Mouse (Mus musculus) cerebellum, postnatal 36 days (tissue): ENCODE results near the gene Acox1.

Experiments
- DNase-seq, 2 experiments: peaks; one replicate each; pipeline ENCODE4 v3.0.0; 2021 to 2022; ENCODE audit warnings: mixed read lengths in 2 of 2

Gene Acox1

DNA sequence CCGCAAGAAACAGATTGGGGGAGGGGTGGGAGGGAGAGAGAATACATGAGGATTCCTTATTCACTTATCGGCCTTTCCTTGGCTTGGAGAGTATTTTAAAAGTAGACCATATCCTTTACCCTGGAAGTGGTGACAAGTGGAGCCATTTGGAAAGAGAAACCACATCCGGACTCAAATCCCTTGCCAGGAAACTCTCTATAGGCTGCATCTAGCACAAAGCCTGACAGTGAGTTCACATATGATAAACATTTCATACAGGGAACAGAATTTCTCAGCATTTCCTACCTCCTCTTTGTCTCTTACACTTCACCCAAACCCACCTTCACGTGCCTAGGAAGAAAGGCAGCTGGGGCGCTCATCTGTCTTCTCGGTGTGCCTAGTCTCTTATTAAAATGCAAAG, 31.6 kb downstream of the Acox1 start:
- no peak for DNase-seq

DNA sequence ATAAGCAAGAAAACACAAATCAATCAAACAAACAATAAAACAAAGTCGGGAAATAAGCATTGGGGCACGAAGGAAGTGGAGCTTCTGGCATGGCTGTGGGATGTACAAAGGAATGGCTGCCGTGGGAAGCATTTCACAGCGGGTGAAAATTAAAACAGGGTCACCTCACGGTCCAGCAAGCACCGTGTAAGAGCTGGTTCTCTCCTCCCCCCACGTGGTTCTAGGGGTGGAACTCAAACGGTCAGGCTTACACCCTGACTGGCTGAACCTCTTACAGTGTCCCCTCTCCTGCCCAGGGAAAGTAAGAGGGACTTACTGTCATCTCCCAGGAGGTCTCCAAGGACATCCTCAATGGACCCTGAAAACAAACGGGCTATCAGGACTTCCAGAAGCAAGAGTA, 35.8 kb downstream of the Acox1 start:
- DNase-seq, result no peak

DNA sequence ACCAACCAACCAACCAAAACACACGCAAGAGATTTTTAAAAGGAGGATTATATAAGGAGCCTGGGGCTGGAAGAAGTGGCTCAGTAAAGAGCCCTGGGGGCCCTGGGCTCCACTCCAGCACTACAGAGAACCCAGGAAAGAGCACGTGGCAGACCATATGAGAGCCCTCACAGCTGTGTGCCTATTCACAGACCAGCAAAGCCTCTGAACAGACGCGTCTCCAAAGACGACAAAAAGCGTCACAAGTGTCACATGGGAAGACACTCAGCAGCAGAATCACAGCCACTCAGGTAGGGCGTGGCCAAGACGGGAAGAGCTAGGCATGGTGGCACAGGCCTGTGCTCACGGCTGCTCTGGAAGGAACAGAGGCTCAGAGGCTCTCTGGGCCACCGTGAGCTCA, 36.7 kb downstream of the Acox1 start:
- DNase-seq, result peak in 1 of 2 experiments; percentile 25

DNA sequence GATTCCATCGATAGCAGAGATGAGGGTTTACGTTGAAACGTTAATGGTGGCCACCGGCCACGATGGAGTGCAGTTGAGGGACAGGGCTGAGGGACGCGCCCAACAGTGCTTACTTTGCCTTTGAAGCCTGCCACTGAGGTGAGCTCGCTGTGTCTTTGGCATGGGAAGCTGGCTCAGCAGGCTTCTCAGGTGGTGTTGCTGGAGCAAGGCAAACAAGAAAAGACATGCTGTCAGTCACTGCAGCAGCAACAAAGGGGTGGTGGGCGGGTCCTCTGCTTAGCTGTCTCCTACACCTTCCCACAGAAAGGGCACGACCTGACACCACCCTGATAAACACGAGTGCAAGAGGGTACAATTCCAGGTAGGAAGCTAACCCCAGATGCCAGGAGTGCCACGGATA, 37.5 kb downstream of the Acox1 start:
- DNase-seq, result no peak

DNA sequence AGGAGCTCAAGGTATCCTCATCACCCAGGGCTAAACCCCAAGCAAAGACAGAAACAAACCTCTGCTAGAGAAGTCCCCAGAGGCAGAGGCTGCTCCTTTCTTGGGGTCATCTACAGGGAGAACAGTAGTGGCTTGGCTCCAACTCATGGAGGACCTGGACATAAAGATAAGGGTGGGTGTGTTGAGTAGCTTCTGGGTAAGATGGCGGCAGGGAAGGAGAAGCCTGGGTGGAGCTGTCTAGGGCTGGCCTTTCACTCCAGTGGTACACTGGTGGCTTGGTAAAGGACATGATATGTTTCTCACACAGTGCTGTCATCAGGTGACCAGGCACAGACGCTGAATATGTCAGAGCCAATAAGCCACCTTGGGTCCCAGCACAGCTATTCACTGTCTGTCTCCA, 47.9 kb downstream of the Acox1 start:
- DNase-seq, result no peak

DNA sequence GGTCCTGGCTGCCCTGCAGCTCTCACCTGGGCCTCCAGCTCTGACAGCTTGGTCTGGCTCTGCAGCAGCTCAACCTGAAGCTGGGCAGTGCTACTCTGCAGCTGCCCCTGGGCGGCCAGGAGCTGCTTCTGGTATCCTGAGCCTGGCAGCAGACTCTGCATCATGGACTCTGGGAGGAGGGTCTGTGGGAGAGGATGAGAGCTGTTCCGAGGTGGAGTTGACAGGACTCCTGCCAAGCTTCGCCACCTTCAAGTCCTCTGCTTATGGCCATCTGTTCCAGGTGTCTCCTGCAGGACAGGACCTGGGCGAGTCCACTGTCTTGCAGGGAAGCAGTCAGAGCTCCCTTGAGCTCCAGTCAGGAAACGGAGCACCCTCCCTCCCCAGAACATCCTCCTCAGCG, 49.5 kb downstream of the Acox1 start:
- DNase-seq, result peak; percentile 43 to 53

DNA sequence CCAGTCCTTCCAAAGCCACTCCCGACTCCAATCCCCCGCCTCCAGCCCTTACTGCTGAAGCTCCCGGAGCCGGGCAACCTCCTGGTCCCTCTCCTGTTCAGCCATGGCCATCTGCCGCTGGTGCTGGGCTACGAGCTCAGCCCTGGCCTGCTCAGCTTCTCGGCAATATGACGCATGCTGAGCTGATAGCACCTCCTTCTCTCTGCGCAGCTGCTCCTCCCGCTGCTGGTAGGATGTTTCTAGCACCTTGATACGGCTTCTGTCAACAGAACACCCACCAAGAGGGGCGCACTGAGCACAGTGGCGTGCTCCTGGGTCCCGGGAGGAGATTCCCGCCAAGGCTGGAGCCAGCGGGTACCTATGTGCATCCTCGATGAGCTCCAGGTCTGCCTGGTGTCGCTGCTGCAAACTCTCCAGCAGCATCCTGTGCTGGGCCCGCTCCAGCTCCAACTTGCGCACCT, 50.1 kb downstream of the Acox1 start:
- peak; percentile 67 to 73 for DNase-seq

DNA sequence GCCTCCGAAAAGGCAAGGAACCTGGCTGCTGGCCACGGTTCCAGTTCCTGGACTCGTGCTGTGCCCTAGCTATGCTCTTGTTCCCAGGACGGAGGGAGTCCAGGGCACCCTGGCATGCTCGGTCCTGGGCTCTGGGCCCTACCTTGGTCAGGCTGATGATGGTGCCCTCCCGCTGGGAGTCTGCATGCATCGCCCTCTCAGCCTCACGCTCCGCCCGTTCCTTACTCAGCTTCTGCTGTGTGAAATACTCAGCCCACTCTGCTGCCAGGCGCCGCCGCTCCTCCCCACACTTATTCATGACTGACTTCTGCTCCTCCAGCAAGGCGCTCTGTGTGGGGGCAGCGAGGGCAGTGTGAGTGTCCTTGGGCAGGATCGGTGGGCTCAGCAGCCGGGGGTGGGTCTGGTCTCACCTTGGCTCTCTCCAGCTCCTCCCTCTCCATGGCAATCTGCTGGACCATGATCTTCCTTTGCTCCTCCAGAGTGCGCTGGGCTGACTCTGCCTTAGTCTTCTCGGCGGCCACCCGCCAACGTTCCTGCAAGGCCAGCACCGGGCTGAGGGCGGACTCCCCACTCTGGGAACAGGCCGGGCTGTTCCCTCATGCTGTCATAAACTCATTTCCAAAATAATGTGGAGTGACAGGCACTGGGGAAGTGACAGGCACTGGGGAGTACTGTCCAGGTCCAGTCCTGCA, 52.4 kb downstream of the Acox1 start:
- DNase-seq, result peak; percentile 59 to 64

DNA sequence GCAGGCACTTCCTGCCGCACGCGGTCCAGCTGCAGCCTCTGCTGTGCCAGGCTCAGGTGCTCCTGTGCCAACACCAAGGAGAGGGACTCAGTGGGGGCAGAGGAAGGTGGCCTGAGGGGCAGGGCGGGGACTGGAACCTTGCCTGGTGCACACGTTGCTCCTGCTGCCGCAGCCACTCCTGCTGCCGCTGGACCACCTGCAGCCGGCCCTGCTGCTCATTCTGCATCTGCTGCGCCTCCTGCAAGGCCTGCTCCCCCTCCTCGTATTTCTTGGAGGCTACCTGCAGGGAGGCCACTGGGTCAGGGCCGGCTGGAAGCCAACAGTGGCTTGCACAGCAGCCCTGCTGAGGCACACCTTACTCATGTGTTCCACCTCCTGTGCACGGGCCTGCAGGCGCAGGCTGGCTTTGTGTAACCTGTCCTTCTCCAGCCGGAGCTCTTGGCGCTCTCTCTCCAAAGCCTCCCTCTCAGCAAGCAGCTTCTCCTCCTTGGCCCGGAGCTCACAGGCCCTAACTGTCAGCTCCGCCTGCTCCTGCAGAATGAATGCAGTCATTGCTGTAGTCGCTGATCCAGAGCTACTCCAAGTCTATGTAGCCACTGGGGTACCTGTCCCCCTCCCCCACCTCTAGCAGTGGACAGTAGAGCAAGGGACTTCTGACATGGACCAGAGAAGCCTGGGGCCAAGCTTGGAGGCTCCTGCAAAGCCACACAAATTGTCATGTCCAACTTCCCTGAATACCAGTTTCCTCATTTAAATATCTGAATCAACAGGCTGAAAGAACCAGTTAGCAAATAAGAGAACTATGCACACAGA, 53.2 kb downstream of the Acox1 start:
- peak; percentile 60 to 62 for DNase-seq

DNA sequence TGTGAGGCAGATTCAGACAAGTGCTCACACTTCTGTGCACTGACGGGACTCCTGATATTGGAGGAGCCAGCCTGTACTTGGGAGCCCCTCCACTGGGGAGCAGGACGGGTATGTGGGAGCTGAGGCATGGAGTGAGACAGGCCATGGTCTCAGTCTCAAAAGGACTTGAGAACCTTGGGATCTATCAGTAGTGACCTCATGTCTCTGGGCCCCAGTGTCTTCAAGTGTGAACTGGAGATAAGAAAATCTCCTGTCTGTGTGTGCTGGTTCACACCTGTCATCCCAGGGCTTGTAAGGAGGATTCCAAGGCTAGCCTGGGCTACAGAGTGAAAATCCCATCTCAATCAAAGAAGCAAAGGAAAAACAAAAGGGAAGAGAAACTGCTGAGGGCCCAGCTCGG, 55.4 kb downstream of the Acox1 start:
- DNase-seq, result no peak

DNA sequence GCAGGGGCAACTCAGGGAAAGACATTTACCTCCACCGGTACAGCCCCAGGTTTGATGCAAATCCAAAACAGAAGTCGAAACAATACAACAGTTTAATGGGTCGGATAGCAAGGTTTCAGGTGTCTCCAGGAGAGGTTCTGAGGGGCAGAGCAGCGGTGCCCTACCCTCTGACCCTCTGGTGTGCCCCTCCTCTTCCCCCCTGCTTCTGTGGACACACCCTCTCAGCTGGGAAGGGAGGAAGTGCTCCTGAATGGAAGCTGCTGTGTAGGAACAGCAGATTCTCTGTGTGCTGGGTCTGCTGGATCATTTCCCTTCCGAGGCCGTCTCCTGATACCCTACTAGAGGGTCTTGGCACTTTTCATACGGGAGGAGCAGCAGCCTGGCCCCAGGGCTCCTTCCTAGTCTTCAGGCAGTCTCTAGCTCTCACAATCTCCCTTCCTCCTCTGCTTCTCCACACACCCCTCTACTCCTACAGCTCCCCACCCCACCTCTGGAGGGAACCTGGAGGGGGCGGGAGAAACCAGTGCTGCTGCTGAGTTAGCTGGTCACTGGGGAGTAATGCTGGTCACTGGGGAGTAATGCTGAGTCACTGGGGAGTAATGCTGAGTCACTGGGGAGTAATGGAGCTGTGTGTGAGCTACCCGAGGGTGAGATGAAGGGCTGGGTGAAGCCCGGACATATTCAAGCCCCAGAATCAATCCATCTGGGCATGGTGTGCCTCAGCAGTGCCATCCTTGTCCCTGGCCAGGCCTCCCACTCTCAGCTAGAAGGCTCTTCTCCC, 56.4 kb downstream of the Acox1 start:
- DNase-seq, result no peak

DNA sequence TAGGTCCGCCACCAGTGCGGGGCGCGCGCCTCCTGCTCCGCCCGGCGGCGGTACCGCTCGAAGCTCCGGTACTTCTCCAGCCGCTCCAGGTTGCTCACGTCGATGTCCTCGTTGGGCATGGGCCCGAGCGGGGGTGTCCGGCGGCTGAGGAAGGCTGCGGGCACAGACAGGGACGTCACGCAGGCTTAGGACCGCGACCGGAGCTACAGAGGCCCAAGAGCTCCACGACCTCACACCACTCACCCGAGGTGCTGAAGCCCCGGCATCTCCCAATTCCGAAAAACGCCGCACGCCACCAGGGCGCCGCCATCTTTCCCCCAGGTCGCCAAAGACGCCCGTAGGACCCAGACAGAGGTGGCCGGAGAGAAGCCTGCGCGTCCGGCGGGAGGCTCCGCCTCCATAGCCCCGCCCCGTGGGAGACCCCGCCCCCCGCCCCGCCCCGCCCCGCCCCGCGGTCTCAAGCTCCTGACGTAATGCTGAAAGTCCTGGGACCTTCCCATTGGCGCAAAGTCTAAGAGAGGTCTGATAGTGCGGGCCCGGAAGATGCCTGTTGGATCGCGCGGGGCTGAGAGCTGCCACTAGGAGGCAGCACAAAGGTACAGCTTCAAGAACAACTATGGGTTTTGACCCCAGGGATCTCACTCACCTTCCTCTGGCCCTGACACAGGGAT, 60.2 kb downstream of the Acox1 start, which contains the start of gene Mrpl38:
Gene Mrpl38 (minus strand): TSS at position 401 of the 671 bp plus-strand sequence.
- DNase-seq, result peak; percentile 84 to 85

DNA sequence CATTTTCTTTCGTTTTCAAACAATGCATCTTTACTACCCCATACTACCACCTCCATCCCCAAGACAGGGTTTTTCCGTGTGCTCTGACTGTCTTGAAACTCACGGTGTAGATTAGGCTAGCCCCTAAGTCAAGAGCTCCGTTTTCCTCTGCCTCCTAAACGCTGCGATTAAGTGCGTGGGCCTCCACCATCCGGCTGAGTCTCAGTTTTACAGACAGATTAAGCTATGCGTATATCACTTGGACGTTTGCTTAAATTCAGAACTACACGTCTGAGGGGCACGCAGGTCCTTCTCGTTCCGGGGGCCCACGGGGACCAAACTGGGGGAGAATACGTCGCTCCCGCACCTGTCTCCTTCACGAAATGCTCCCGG, 60.8 kb downstream of the Acox1 start:
- no peak for DNase-seq

DNA sequence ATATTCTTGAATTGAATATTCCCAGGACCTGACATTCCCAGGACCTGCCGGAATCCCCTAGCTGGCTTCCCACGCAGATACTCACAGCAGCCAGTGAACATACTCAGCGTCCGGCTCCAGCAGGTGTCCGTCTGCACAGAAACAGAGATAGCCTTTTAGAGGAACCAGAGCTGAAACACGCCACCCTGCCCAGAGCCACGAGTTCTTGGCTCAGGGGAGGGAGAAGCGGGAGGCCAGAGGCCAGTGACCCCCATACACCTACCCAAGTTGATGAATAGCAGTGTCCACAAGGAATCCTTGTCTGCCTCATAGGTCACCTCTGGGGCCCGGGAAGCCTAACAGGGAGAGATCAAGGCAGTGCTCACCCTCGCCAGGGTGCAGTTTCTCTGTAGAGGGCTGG, 64.7 kb downstream of the Acox1 start:
- DNase-seq, result no peak

DNA sequence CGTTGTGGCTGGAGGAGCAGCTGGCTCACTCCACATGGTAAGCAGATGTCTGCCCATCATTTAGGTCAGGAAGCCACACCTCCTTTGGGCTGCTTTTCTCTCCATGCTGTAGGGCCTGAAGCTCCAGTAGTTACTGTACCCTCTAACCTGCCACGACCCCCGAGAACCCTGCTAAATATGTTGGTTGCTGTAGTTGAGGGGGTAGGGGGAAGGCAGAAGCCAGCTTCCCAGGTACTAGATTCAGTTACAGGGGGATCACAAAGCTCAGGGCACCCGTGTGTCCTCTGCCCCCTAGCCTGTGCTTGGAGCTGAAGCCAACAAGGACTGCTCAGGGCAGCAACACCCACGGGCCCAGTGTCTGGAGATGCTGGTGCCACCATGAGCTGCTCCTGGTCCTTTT, 65.3 kb downstream of the Acox1 start:
- no peak for DNase-seq

DNA sequence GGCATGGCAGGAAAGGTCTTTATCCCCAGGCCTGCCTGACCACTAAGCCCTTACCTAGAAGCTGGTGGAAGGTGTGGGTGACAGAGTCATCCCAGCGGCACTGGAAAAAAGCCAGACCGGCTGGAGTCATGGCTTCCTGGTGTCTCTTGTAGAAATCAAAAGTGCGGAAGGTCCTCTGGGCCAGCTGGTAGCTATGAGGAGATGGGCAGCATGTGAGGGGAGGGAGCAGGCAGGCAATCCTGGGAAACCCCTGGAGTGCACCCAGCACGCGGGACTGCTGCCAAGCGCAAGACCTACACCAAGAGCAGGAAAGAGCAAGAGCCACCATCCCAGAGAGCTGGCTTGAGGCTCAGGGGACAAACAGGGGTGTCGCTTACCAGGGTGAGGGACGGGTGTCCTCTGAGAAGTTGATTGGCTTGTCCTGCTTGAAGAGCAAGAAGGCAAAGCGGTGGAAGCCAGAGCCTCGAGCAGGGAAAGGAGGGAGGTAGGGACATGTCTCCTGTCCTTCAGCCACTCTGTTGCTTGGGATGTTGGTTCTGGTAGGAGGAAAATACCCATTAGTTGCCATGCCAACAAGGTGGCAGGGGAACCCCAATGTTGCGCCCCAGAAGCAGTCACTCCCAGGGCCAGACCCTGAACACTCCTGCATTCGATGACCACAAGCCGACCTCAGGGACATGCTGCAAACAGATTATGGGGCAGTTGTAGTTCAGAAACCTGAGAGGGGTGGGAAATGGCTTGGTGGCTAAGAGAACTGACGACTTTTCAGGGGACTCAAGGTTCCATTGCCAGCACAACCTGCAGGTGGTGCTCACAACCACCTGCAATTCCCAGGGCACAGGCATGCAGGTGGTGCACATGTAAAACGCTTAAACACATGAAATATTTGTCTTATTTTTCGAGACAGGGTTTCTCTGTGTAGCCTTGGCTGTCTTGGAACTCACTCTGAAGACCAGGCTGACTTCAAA, 66.2 kb downstream of the Acox1 start:
- no peak for DNase-seq

DNA sequence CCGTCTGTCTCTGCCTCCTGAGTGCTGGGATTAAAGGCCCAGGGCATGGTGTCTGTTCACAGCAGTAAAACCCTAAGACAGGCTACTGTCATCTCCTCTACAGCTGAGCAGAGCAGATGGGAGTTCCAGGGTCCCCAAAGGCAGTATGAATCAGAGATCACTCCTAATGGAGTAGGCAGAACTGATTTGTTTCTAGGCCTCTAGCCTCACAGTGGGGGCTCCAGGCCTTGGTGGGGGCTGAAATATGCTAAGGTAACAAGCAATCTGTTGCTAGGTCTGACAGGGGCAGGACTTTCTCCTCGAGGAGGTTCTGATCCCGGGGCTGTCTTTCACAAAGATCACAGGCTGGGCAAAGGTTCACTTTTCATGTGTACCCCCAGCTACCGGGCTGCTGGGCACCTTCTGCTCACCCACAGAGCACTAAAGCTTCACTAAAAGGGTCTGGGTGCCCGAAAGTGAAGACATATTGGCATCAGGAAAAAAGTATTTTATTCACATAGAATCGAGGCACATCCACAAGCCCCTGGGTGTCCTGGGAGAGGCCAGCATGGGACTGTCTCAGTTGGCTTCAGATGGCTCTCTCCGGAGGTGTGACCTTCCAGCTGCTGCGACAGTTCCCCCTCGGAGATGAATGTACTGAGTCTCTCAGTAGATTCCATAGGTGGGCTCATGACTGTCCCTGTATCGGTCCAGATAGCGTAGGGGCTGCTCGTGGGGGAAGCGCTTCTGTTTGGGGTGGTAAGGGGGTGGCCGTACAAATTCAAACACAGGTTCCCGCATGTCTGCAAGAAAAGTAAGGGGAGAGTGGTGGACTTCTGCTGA, 67.3 kb downstream of the Acox1 start:
- DNase-seq, result no peak

DNA sequence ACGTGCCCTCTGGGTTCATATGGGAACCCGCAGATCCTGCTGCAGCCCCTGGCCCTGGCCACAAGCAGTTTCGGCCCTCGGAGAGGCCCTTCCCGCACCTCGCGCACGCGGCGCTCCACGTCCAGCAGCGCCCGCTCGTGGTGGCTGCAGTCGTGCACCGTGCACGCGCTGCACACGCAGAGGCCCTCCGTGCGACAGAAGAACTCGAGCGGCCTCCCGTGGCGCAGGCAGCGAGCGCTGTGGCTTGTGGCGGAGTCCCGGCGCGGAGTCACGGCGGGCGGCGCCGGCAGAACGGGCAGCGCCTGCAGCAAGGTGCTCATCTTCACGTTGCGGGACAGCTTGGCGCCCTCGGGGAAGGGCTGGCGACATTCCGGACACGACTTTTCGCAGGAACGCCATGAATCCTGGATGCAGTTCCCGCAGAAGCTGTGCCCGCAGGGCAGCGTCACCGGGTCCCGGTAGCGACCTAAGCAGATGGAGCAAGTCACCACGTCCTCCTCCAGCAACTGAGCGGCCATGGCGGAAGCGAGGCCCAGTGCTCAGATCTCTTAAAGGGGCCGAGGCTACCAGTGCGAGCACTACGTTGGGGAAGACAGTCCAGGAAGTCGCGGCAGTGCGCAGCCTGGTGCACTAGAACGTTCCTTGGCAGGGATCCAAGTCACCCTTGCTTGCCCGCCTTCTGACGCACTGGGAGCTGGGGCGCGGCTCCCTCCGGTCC, 68.2 kb downstream of the Acox1 start, which contains the start of gene Trim65:
Gene Trim65 (minus strand): TSS at position 641 of the 718 bp plus-strand sequence.
- DNase-seq, result peak; percentile 82 to 89

DNA sequence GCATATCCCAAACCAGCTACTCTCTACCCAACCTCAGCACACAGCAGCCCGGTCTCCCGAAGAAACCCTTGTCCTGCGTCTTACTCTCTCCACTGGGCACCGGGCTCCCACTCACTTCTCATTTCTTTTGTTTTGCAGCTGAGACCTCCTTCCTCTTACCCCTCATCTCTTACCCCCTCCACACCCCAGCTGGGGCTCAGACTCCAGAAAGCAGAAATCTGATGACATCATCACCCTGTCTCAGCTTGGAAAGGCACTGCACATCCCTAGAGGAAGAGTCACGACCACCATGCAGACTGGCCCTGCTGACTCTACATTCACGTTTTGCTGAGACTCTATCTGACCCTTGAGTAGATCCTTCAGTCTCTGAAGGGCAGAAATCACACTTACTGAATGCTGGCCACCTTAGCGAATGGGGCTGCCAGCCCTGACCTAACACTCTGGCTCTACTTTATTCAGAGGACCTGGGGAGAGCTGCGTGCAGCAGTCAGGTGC, 68.8 kb downstream of the Acox1 start:
- no peak for DNase-seq
